Mouse (Mus musculus) midbrain, embryonic 11.5 days (tissue): ENCODE data around the gene Treh. TPM values are rescaled to one million over a fixed set of nuclear protein-coding genes. Genes with fewer than 3 reads are reported as not detected.
A peak's percentile ranks its signal among the peaks of the same experiment; 100 is the strongest.

Experiments used
- ATAC-seq: fragments of 200-750 bp; cut with Nextera tagmentation; 2 replicates; pipeline ENCODE4 v1.8.0; 2017; ENCODE audit warnings: moderate TSS enrichment, moderate library complexity; ENCODE audit not compliant: low FRiP score
- DNase-seq: peaks from one replicate; pipeline ENCODE4 v3.0.0; 2015; ENCODE audit warnings: low spot score; ENCODE audit errors: missing footprints
- H3K27ac ChIP-seq: fragments of 300-500 bp; sonication (generic); 2 replicates; pipeline ENCODE4 v1.5.1; 2014; ENCODE audit warnings: low read depth, low read length
- H3K27me3 ChIP-seq: fragments of 300-500 bp; sonication (generic); 2 replicates; pipeline ENCODE4 v1.6.1; 2014; ENCODE audit warnings: mild to moderate bottlenecking, low read length, moderate library complexity, mixed read lengths; ENCODE audit not compliant: control insufficient read depth, insufficient read depth
- H3K36me3 ChIP-seq: fragments of 300-500 bp; sonication (generic); 2 replicates; pipeline ENCODE4 v1.6.1; 2014; ENCODE audit warnings: mild to moderate bottlenecking, low read length, moderate library complexity, mixed read lengths; ENCODE audit not compliant: control insufficient read depth, insufficient read depth
- H3K4me1 ChIP-seq: fragments of 300-500 bp; sonication (generic); 2 replicates; pipeline ENCODE4 v1.6.1; 2014; ENCODE audit warnings: low read length; ENCODE audit not compliant: control insufficient read depth, insufficient read depth
- H3K4me2 ChIP-seq: fragments of 300-500 bp; sonication (generic); 2 replicates; pipeline ENCODE4 v1.6.1; 2014; ENCODE audit warnings: mild to moderate bottlenecking, moderate library complexity
- H3K4me3 ChIP-seq: fragments of 300-500 bp; sonication (generic); 2 replicates; pipeline ENCODE4 v1.5.1; 2014; ENCODE audit warnings: low read depth, low read length
- H3K9ac ChIP-seq: fragments of 300-500 bp; sonication (generic); 2 replicates; pipeline ENCODE4 v1.6.1; 2014; ENCODE audit warnings: low read length
- H3K9me3 ChIP-seq: fragments of 300-500 bp; sonication (generic); 2 replicates; pipeline ENCODE4 v1.6.1; 2016; ENCODE audit warnings: low read length; ENCODE audit not compliant: control insufficient read depth
- WGBS: fragments of 180-500 bp; shearing (Covaris S2); extraction: QIAGEN DNeasy Blood & Tissue Kit; methylation state at CpG from one replicate; pipeline ENCODE4 v1.1.7; 2014; 5-methylcytosine and 5-hydroxymethylcytosine counted together
- polyA plus RNA-seq: library from polyadenylated mRNA; unstranded; fragments of >200 nt; fragmentation: Nextera tagmentation; extraction: Ambion mirVana; gene quantifications from 2 replicates; pipeline ENCODE4 v1.2.1, GENCODE M21; 2014

The Treh gene
- polyA plus RNA-seq, 1 experiment from 2014 or later, result not detected

DNA sequence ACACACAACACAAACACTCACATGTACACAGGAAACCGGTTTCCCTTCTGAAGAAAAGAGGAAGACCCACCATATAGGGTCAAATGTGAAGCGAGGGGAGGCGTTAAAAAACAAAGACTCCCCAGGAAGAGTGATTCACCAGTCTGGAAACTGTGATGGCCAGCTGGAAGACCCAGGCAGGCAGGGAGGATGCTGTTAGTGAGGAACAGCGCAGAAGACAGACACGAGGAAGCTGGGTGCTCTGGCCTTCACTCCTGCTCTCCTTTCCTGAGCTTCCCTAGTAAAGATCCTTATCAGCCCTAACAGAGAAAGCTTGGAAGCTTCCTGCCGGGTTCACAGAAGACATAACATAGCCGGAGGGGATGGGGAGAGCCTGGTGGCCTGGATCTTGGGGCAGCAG, 50.0 kb downstream of the Treh start:
- no peaks in the 10 kb centered on the region for H3K27me3 ChIP-seq
- WGBS, result 55% methylated on average over 7 of the region's 7 CpGs
- no peak overlapping the region for H3K4me3 ChIP-seq
- no peaks in the 10 kb centered on the region for H3K9me3 ChIP-seq
- DNase-seq (no peak), ATAC-seq (no peak)
- no peak overlapping the region; the same call in 1 of the 2 replicates for H3K27ac ChIP-seq
- no peak overlapping the region for H3K4me2 ChIP-seq
- no peak overlapping the region for H3K9ac ChIP-seq
- H3K4me1 ChIP-seq, result peaks cover 49% of the 10 kb centered on the region
- H3K36me3 ChIP-seq, result no peaks in the 10 kb centered on the region

DNA sequence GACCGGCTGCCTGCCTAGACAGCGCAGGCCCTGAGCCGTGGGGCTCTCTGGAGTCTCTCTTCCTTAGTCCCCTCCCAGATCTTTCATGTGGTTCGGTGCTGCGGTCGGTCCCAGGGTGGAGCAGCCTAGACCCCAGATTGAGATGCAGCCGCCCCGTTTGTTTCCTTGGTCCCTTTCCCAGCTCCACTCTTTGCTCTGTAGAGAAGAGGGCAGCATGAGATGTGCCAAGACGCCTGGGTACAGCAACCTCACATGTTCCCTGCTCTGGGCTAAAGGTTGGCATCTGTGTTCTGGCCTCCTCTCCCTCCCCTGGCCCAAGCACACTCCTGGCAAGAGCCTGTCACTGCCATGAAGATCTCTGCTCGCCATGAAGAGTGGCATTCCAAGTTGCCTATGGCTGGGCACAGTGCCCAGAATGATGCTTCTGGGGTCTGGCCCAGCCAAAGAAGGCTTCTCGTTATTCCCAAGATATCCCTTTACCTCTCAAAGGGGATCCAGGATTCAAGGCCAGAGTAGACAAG, 50.5 kb downstream of the Treh start:
- DNase-seq, result no peak
- Histone ChIP-seq H3K4me1 (peaks cover 49% of the 10 kb centered on the region), H3K4me2 (no peak overlapping the region), H3K27ac (no peak overlapping the region; the same call in 1 of the 2 replicates), H3K9me3 (no peaks in the 10 kb centered on the region), H3K4me3 (no peak overlapping the region), H3K9ac (no peak overlapping the region), H3K27me3 (no peaks in the 10 kb centered on the region), H3K36me3 (no peaks in the 10 kb centered on the region)
- no peak for ATAC-seq
- WGBS, result 76% methylated on average over 11 of the region's 11 CpGs

DNA sequence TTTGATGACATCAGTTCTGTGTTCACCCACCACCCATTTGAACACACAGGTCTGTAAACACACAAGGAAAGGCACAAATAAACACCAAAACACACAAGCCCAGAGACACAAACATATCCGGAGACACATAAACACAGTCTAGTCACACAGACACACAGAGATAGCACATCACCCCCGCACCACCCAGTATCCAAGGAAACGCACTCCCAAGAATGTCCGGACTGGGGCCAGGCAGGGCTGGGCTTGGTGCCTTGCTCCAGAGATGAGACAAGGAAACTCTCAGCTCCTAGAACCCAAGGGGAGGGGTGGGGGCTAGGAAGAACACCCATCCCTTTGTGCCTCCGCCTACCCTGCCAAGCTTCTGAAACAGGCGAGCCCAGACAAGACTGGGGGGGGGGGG, 51.2 kb downstream of the Treh start:
- Histone ChIP-seq H3K9me3 (no peaks in the 10 kb centered on the region), H3K9ac (no peak overlapping the region), H3K4me2 (no peak overlapping the region), H3K27ac (no peak overlapping the region; the same call in 1 of the 2 replicates), H3K27me3 (no peaks in the 10 kb centered on the region), H3K4me3 (no peak overlapping the region), H3K4me1 (peaks cover 48% of the 10 kb centered on the region), H3K36me3 (no peaks in the 10 kb centered on the region)
- WGBS, result 47% methylated on average over 6 of the region's 6 CpGs
- DNase-seq (no peak), ATAC-seq (no peak)

DNA sequence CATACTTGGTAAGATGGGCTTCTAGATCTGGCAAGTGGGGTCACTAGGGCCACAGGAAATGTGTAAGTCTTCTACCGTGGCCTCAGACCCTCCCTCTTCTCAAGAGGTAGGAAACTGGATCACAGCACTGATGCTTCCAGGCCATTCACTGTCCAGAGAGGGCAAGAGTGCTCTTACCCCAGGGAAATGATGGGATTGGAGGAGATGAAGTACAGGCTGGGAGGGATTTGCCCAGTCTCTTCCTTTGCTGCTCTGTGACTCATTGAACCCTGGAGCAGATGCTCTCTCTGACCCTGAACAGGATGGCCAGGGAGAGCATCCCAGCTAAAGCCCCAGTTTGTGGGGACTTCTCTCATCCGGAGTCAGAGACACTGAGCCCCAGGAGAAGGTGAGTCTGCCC, 51.6 kb downstream of the Treh start:
- Histone ChIP-seq H3K4me2 (no peak overlapping the region), H3K9ac (no peak overlapping the region), H3K36me3 (no peaks in the 10 kb centered on the region), H3K4me3 (no peak overlapping the region), H3K27me3 (no peaks in the 10 kb centered on the region), H3K4me1 (peaks cover 44% of the 10 kb centered on the region), H3K27ac (peak overlapping the region; percentile 2; the same call in 1 of the 2 replicates), H3K9me3 (no peaks in the 10 kb centered on the region)
- DNase-seq (no peak), ATAC-seq (no peak)
- 45% methylated on average over 2 of the region's 2 CpGs for WGBS

DNA sequence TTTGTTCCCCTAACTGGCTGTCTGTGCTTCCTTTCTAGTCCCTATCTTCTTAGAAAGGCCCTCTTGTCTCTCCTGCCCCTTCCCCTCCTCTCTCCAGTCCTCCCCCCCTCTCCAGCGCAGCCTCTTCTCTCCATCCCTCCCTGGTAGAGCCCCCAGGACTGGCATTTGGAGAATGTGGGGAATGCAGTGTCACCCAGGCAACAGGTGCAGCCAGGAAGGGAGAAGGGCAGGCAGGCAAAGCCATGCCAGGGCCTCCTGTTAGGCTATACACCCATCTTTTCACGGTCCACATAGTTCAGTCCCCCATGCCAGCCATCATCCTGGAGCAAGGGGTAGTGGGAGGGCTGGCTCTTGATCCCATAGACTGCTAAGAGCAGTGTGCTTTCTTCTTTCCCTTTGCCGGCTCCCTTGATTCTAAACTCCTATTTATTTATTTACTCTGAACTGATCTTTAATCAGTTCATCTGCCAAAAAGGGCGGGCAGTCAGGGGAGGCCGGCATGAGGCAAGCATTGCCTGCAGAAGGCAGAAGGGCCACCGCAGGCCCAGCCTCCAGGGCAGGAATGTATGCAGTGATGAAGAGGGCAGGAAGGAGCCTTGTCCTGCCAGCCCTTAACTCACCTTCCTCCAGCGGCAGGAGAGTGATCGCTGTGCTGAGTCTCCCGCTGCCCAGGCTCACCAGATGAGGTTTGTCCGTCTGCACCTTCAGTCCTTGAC, 53.6 kb downstream of the Treh start:
- H3K9ac ChIP-seq, result peak overlapping the region; percentile 7; the same call in 1 of the 2 replicates
- ATAC-seq (no peak), DNase-seq (no peak)
- H3K36me3 ChIP-seq, result no peaks in the 10 kb centered on the region
- WGBS, result 47% methylated on average over 10 of the region's 10 CpGs
- H3K9me3 ChIP-seq, result no peaks in the 10 kb centered on the region
- H3K27ac ChIP-seq, result 0 out of 2 replicates have a peak overlapping the region, but pooled peaks have one; percentile 4
- no peak overlapping the region for H3K4me2 ChIP-seq
- peaks cover 32% of the 10 kb centered on the region for H3K4me1 ChIP-seq
- no peaks in the 10 kb centered on the region for H3K27me3 ChIP-seq
- no peak overlapping the region for H3K4me3 ChIP-seq

DNA sequence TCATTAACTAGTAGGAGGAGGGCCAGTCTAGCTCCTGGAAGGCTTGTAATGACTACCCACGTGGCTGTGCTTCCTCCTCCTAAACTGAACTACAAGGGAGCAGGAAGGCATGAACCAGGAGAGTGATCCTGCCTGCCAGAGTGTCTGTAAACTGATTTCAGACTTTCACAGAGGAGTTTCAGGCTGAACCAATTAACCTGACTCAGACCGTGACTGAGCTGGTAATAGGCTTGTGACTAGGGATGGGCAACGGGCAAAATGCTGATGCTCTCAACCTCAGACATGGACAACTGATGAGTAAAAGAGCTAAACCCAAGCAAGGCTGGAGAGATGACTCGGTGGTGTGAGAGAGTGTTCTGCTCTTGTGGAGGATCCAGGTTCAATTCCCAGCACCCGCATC, 54.4 kb downstream of the Treh start:
- 0 out of 2 replicates have a peak, but pooled peaks cover under 1% of the 10 kb centered on the region for H3K27me3 ChIP-seq
- H3K4me1 ChIP-seq, result peaks cover 30% of the 10 kb centered on the region
- DNase-seq, result no peak
- no peak overlapping the region for H3K4me2 ChIP-seq
- H3K27ac ChIP-seq, result no peak overlapping the region
- 43% methylated on average over 5 of the region's 5 CpGs for WGBS
- H3K9ac ChIP-seq, result no peak overlapping the region
- no peaks in the 10 kb centered on the region for H3K36me3 ChIP-seq
- H3K9me3 ChIP-seq, result no peaks in the 10 kb centered on the region
- no peak overlapping the region for H3K4me3 ChIP-seq
- no peak for ATAC-seq

DNA sequence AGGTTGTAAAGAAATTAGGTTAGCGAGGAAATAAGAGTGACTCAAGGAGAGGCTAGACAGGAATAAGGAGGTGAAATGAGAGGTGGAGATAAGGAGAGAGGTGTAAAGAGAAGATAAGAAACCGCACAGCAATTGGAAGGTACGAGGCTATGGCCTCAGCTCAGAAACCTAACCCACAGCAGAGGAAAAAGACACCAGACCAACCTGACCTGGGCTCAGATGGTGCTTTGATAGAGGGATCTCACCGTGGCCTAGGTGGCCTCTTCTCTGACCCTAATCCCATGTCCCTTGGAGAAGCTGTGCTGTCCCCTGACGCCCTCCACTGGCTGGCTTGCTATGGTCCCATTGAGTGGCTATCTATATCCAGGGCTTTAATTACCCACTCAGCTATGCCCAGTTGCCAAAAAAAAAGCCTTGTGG, 59.1 kb downstream of the Treh start:
- H3K27me3 ChIP-seq, result peaks cover 7% of the 10 kb centered on the region; the same call in 1 of the 2 replicates
- H3K36me3 ChIP-seq, result no peaks in the 10 kb centered on the region
- H3K4me2 ChIP-seq, result no peak overlapping the region
- no peak overlapping the region for H3K27ac ChIP-seq
- peaks cover 8% of the 10 kb centered on the region; the same call in 1 of the 2 replicates for H3K4me1 ChIP-seq
- ATAC-seq, result no peak
- WGBS, result 68% methylated on average over 5 of the region's 5 CpGs
- H3K9ac ChIP-seq, result no peak overlapping the region
- H3K4me3 ChIP-seq, result no peak overlapping the region
- H3K9me3 ChIP-seq, result no peaks in the 10 kb centered on the region
- no peak for DNase-seq

DNA sequence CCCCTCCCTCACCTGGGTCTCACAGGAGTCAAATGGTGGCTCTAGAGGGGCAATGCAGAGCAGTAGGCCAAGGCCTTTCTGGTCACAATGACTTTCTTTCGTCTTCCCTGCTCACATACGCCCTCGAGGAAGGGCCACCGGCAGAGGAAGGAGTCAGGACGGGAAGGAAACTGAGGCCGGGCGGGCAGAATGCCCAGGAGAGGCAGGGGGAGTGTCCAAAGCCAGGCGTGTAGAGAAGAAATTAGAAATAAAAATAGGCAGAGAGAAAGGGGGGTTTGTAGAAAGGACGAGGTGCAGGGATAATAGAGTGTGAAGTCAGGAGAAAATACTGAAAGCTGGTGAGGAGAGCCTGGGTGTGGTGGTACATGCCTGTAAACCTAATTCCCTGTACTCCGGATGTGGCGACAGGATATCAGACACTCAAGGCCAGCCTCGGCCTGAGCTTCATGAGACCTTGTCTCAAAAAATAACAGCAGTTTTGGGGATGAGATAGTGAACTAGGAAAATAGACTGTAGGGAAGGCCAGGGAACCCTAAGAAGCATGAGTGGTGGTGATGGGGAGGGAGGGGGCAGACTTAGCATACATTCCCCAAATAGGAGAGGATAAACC, 60.0 kb downstream of the Treh start:
- H3K9me3 ChIP-seq, result no peaks in the 10 kb centered on the region
- no peak for DNase-seq
- H3K27me3 ChIP-seq, result peaks cover 7% of the 10 kb centered on the region; the same call in 1 of the 2 replicates
- H3K36me3 ChIP-seq, result no peaks in the 10 kb centered on the region
- 56% methylated on average over 12 of the region's 12 CpGs for WGBS
- no peak overlapping the region for H3K27ac ChIP-seq
- ATAC-seq, result no peak
- peak overlapping the region; percentile 100 for H3K4me2 ChIP-seq
- no peak overlapping the region for H3K9ac ChIP-seq
- no peak overlapping the region for H3K4me3 ChIP-seq
- peaks cover 8% of the 10 kb centered on the region; the same call in 1 of the 2 replicates for H3K4me1 ChIP-seq
